Mouse (Mus musculus): ENCODE measurements around the gene Plekhg1.

The Plekhg1 gene

DNA sequence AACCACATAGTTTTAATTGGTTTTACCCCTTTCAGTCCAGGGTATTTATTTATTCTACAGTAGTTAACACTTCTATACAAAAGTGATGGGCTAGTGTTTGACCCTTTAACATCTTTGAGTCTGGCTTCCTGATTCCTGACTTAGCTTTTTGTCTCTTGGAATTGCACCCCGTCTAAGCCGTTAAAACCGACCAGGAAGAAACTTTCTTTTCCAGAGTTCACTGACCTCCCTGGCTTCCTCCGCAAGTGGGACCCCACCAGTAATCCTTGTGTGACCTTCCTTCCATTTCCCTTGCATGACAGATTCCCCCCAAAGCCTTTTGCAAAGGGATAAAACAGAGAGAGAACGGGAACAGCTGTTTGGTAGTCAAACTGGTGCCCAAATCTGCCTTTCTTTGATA is 1.6 kb downstream of the Plekhg1 start:
- no peak for DNase-seq (ENCODE audit: low spot score)

DNA sequence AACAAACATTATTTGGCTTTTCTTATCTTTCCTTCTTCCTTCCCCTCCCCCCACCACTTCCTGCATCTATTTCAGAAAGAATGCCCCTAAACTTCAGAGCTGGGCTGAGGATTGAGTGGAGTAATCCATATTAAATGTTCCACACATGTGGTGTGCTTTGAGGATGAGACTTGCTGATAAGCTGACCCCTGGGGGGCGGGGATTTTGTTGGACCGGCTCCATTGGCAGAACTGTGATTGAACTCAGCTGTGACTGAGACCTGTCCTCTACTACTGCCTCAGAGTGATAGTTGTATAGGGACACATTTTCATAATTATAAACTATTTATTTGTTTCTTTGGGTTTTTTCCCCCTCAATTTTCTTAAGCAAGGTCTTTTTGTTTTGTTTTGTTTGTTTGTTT is 2.9 kb downstream of the Plekhg1 start:
- DNase-seq (ENCODE audit: low spot score) = no peak

- DNase-seq (ENCODE audit: low spot score) = no peak
Measured at GRCm38 (mm10) chr10:3743826-3744225, 3.7 kb downstream of the Plekhg1 start.

GRCm38 (mm10) chr10:3746794-3747518 is 6.8 kb downstream of the Plekhg1 start:
- no peak for DNase-seq (ENCODE audit: low spot score)

DNA sequence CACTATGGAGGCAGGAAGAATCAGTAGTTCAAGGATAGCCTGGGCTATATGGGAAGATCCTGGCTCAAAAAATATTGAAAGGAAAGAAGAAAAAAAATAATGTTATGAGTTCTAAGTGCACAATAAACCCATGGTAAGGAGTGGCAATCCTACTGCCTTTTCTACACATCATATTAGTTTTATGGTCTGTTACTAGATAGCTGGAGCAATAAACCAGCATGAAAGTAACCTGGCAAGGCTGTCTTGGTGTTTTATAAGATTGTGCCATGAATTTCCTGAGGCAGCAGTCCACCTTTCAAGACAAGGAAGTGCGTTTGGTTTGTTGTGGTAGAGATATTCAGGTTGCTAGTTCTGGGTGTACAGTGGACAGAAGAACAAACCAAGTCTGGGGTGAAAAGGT is 9.4 kb downstream of the Plekhg1 start:
- no peak for DNase-seq (ENCODE audit: low spot score)

DNA sequence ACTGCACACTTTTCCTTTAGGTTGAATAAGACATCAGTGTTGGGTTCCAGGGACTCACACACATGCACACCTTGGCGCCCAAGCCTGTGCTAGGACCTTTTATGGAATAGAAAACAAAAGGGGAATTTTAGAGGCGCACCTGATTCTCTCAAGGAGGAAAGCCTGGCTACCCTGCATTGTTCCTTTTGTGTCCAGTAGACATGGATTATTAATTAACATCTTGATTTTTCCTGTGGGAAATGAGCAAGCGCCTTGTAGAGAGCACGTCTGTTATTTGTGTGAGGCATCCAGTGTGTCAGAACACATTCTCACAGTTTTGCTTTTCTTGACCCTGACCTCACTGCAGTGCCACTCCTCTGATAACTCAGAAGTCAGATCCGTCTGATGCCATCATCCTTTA is 21.8 kb downstream of the Plekhg1 start:
- DNase-seq (ENCODE audit: low spot score) = no peak

DNA sequence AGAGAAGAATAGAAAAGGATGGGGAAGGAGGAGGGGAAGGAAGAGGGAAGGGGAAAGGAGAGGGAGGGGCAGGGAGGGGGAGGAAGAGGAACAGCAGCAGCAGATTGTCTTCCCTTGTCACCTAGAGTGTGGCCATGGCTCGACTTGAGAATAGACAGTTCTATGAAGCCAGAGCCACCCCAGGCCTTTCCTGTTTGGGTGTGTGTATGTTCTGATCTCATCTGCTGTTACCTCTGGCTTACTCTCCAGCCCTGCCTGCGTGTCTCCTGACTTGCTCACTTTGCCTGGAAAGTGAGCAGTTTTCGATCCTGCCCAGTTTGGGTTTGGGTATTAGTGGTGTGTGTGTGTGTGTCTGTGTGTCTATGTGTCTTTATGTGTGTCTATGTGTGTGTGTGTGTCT is 23.0 kb downstream of the Plekhg1 start:
- no peak for DNase-seq (ENCODE audit: low spot score)

GRCm38 (mm10) chr10:3769131-3769530 is 29.0 kb downstream of the Plekhg1 start:
- no peak for DNase-seq (ENCODE audit: low spot score)

- no peak for DNase-seq (ENCODE audit: low spot score)
Measured at GRCm38 (mm10) chr10:3774330-3774729, 34.2 kb downstream of the Plekhg1 start.

- DNase-seq (ENCODE audit: low spot score) = no peak
Measured at GRCm38 (mm10) chr10:3776761-3777160, 36.6 kb downstream of the Plekhg1 start.

- DNase-seq (ENCODE audit: low spot score) = no peak
Measured at GRCm38 (mm10) chr10:3785362-3785761, 45.2 kb downstream of the Plekhg1 start.

- DNase-seq (ENCODE audit: low spot score) = no peak
Measured at GRCm38 (mm10) chr10:3786531-3786930, 46.4 kb downstream of the Plekhg1 start.

DNA sequence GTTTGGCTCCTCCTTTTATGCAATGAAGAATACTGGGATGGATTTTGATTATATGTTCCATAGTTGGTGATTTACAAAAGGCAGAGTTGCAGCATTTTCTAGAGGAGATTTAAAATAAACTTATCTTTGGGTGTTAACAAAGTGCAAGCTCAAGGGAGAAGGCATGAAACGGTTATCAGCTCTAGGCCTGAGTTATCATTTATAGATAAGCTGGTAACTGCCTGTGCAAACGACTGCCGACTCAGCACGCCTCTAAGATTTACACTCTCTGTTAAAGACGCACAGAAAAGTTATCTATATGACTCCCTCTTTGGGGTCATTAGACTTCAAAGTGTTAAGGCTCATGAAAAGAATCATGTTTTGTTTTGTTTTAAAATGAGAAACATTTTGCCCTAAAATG is 46.8 kb downstream of the Plekhg1 start:
- no peak for DNase-seq (ENCODE audit: low spot score)

GRCm38 (mm10) chr10:3793825-3794224 is 53.7 kb downstream of the Plekhg1 start:
- no peak for DNase-seq (ENCODE audit: low spot score)

DNA sequence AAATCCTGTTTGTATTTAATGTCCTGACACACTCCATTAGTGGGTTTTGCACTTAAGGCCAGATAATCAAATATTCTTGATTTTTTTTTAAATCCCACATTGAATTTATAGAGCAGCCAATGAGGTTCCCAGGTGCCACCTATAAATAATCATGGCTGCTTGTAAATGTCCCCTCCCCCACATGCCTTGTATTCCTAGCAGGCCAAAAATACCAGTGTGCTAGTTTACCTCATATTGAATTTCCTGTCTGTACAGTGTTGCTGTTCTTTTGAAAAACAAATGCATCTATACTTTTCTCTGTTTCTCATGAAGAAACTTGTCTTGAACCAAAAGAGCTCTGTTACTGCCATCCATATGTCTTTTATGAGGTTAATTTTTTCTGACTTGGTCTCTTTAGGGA is 59.3 kb downstream of the Plekhg1 start:
- DNase-seq (ENCODE audit: low spot score) = no peak

GRCm38 (mm10) chr10:3801254-3801653 is 61.1 kb downstream of the Plekhg1 start:
- DNase-seq (ENCODE audit: low spot score) = no peak

- no peak for DNase-seq (ENCODE audit: low spot score)
Measured at GRCm38 (mm10) chr10:3805334-3805733, 65.2 kb downstream of the Plekhg1 start.

DNA sequence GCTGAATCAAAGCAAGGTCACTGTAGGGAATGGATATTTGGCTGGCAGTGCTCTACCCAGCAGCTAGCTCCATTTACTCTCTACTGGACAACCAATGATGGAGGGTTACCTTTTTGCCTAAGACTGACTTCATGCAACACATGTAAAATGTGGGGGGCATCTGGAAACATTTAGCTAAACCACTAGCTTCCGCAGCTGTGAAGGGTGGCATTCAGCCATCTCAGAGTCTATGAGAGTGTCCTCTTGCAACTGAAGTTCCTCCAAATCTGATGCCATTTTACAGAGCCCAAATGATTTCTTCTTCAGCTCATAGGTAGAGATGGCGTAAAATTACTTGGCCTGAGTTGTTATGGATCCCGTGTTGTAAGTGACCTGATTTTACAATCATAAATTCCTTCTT is 67.8 kb downstream of the Plekhg1 start:
- DNase-seq (ENCODE audit: low spot score) = no peak

DNA sequence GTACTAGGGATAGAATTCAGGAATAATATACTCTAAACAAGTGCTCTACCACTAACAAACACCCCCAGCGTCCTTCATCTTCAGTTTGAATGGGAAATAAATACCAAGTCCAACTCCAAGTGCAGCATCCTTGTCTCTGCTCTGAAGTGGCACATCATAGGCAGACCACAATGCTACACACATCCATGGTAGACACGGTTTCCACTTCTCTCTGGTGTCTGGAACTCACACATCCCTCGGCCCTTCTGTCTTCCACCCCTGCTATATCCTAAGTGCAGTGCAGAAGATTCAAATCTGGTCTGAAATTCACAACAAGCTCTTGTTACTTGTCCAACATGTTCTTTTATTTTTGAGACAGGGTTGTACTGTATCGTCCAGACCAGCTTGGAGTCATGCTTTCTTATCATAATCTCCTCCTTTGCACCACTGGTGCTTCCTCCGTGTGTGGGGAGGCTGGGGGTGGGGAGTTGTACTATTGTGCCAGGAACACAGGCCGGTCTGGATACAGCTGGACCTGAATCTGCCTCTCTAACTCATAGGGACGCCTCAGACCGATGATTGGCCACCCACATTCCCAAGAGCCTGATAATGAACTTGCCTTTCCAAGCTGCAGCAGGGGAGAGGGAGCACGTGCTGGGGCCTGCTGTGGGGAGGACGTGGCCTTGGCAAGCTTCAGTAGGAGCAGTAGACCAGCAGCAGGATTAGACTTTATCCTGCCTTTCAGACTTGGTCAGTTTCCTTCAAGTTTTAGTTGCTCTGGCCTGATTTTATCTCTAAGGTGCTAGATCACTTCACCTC is 70.5 kb downstream of the Plekhg1 start:
- DNase-seq (ENCODE audit: low spot score) = peak; percentile 44

DNA sequence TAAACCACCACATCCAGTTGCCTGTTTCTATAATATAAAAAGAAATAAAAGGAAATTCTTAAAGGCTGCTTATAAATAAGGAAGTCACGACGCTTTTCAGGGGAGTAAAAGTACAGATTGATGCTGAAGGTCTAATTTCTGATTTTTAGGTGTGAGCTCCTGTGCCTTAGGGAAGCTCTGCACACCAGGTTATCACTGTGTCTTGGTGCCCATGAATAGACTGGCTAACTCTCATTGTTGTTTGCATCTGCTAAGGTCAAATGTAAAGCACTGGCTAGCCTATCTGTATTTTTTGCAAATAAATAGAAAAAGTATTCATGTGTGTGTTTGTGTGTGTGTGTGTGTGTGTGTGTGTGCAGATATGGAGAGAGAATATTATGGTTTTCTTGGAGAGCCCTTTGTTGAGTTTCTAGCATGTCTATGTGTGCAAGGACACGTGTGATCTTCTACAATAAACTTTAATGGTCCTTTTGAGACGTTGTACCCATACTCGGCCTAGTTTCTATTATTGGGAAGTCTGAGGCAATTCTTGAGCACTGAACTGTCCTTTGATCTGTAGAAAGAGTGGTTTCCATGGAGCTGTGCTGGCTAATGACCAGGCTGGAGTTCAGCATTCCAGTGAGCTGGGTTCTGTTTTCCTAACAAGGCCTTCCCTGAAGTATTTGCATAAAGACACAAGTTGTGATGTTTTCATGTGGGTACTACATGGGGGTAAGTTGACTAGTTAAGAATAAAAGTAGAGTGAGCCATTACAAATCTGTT is 79.0 kb downstream of the Plekhg1 start:
- no peak for DNase-seq (ENCODE audit: low spot score)

GRCm38 (mm10) chr10:3823826-3824225 is 83.7 kb downstream of the Plekhg1 start:
- no peak for DNase-seq (ENCODE audit: low spot score)

DNA sequence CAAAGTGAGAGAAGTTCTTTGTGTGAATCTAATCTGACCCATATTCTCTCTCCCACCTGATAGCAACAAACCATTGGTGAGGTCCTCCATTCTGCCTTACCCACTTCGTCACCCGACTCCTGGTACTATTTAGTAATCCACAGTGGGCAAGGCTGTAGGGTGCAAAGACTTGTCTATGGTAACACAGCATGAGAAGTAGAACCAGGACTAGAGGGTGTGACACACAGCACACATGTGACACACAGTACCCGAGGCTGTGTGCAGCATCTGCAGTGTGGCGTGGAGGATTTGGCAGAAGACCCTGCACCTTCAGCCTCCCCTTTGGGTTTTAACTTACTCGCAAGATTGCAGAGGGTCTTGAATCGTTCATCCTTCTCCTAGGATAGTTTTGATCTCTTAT is 85.9 kb downstream of the Plekhg1 start:
- DNase-seq (ENCODE audit: low spot score) = no peak

- no peak for DNase-seq (ENCODE audit: low spot score)
Measured at GRCm38 (mm10) chr10:3827368-3827767, 87.2 kb downstream of the Plekhg1 start.

All from ovary, postnatal 36 days (tissue).